ENCODE assay signal across 12 mouse cellular contexts in genomic region chr1:156745188-156745810, GRCm38 (mm10). TPM values are rescaled to one million over a fixed set of nuclear protein-coding genes. Genes with fewer than 3 reads are reported as not detected.
DNase-seq lines count a peak whose midpoint lies in the region; ATAC-seq and TF ChIP-seq lines count a peak whose summit lies in the region.
"Had no signal": no experiment of that assay in that cellular context is flagged by ENCODE, and none has a peak within 500 bp of the region (broad histone marks: within the 10 kb centered on the region; RNA-seq: fewer than 3 reads in every experiment).

No protein-coding gene starts in this region.

- no peak overlapping the region for H3K9ac ChIP-seq in forebrain, embryonic 11.5 days (ENCODE audit: low read length)
- H3K9ac ChIP-seq in forebrain, postnatal 0 days: no peak overlapping the region
- H3K9ac ChIP-seq in midbrain, embryonic 11.5 days (ENCODE audit: low read length): no peak overlapping the region
- H3K9ac ChIP-seq in midbrain, embryonic 16.5 days (ENCODE audit: low read depth, low read length): no peak overlapping the region
- H3K9ac ChIP-seq in limb, embryonic 15.5 days: no peak overlapping the region

- no peak for DNase-seq in forebrain, embryonic 11.5 days (ENCODE audit: low spot score)
- DNase-seq in forebrain, postnatal 0 days: no peak
- no peak for DNase-seq in midbrain, embryonic 11.5 days (ENCODE audit: low spot score, missing footprints)
- DNase-seq in spleen, postnatal 36 days (ENCODE audit: low spot score in 2 of 2): peak; percentile 16
- DNase-seq in T-cell, adult 2 months (ENCODE audit: low spot score): no peak
- no peak for DNase-seq in gastrocnemius, postnatal 4 days (ENCODE audit: low spot score in 2 of 2)
- DNase-seq: cerebellum, postnatal 14 days; left cerebral cortex, postnatal 4 days; right cerebral cortex, postnatal 14 days had no signal

- no peaks in the 10 kb centered on the region for H3K4me1 ChIP-seq in forebrain, embryonic 11.5 days (replicated peaks; ENCODE audit: control insufficient read depth, insufficient read depth, low read length)
- no peaks in the 10 kb centered on the region for H3K4me1 ChIP-seq in forebrain, postnatal 0 days (ENCODE audit: insufficient read depth)
- no peaks in the 10 kb centered on the region for H3K4me1 ChIP-seq in midbrain, embryonic 11.5 days (ENCODE audit: control insufficient read depth, insufficient read depth, low read length)
- no peaks in the 10 kb centered on the region for H3K4me1 ChIP-seq in midbrain, embryonic 16.5 days (ENCODE audit: control insufficient read depth, insufficient read depth, low read length)
- peaks cover 19% of the 10 kb centered on the region for H3K4me1 ChIP-seq in limb, embryonic 15.5 days

- no peaks in the 10 kb centered on the region for H3K9me3 ChIP-seq in forebrain, embryonic 11.5 days (ENCODE audit: control insufficient read depth, low read length)
- H3K9me3 ChIP-seq in forebrain, postnatal 0 days (ENCODE audit: low read length): no peaks in the 10 kb centered on the region
- no peaks in the 10 kb centered on the region for H3K9me3 ChIP-seq in midbrain, embryonic 11.5 days (ENCODE audit: control insufficient read depth, low read length)
- no peaks in the 10 kb centered on the region for H3K9me3 ChIP-seq in midbrain, embryonic 16.5 days (replicated peaks; ENCODE audit: control insufficient read depth, low read length, poor library complexity, severe bottlenecking)
- no peaks in the 10 kb centered on the region for H3K9me3 ChIP-seq in limb, embryonic 15.5 days

- H3K4me3 ChIP-seq in forebrain, embryonic 11.5 days (ENCODE audit: low read depth, low read length): no peak overlapping the region
- no peak overlapping the region for H3K4me3 ChIP-seq in forebrain, postnatal 0 days (ENCODE audit: low read depth, low read length)
- no peak overlapping the region for H3K4me3 ChIP-seq in midbrain, embryonic 11.5 days (ENCODE audit: low read depth, low read length)
- no peak overlapping the region for H3K4me3 ChIP-seq in midbrain, embryonic 16.5 days (ENCODE audit: low read depth, low read length)
- H3K4me3 ChIP-seq in limb, embryonic 15.5 days: no peak overlapping the region

- H3K4me2 ChIP-seq in forebrain, embryonic 11.5 days (ENCODE audit: low read depth, low read length, severe bottlenecking): no peak overlapping the region
- H3K4me2 ChIP-seq in forebrain, postnatal 0 days (ENCODE audit: low read depth): no peak overlapping the region
- no peak overlapping the region for H3K4me2 ChIP-seq in midbrain, embryonic 11.5 days
- H3K4me2 ChIP-seq in midbrain, embryonic 16.5 days (ENCODE audit: low read length): no peak overlapping the region
- H3K4me2 ChIP-seq in limb, embryonic 15.5 days: no peak overlapping the region

- H3K36me3 ChIP-seq in forebrain, embryonic 11.5 days (ENCODE audit: control insufficient read depth, insufficient read depth, low read length): no peaks in the 10 kb centered on the region
- no peaks in the 10 kb centered on the region for H3K36me3 ChIP-seq in forebrain, postnatal 0 days (ENCODE audit: insufficient read depth)
- no peaks in the 10 kb centered on the region for H3K36me3 ChIP-seq in midbrain, embryonic 11.5 days (ENCODE audit: control insufficient read depth, insufficient read depth, low read length)
- no peaks in the 10 kb centered on the region for H3K36me3 ChIP-seq in midbrain, embryonic 16.5 days (ENCODE audit: control insufficient read depth, insufficient read depth, low read length)
- H3K36me3 ChIP-seq in limb, embryonic 15.5 days: no peaks in the 10 kb centered on the region

- WGBS in forebrain, embryonic 11.5 days: 88% methylated on average over 7 of the region's 7 CpGs
- WGBS in forebrain, postnatal 0 days: 88% methylated on average over 7 of the region's 7 CpGs
- 80% methylated on average over 7 of the region's 7 CpGs for WGBS in midbrain, embryonic 11.5 days
- WGBS in midbrain, embryonic 16.5 days: 77% methylated on average over 7 of the region's 7 CpGs
- 82% methylated on average over 7 of the region's 7 CpGs for WGBS in limb, embryonic 15.5 days

- H3K27ac ChIP-seq in forebrain, embryonic 11.5 days (ENCODE audit: low read depth, low read length): no peak overlapping the region
- no peak overlapping the region for H3K27ac ChIP-seq in forebrain, postnatal 0 days (ENCODE audit: low read depth, low read length)
- H3K27ac ChIP-seq in midbrain, embryonic 11.5 days (ENCODE audit: low read depth, low read length): peak overlapping the region; percentile 7; the same call in 1 of the 2 replicates
- no peak overlapping the region for H3K27ac ChIP-seq in midbrain, embryonic 16.5 days (ENCODE audit: low read length)
- peak overlapping the region; percentile 28; the same call in 1 of the 2 replicates for H3K27ac ChIP-seq in limb, embryonic 15.5 days

- no peaks in the 10 kb centered on the region for H3K27me3 ChIP-seq in forebrain, embryonic 11.5 days (ENCODE audit: control insufficient read depth, insufficient read depth, low read length)
- H3K27me3 ChIP-seq in forebrain, postnatal 0 days (ENCODE audit: insufficient read depth, low read length): no peaks in the 10 kb centered on the region
- no peaks in the 10 kb centered on the region for H3K27me3 ChIP-seq in midbrain, embryonic 11.5 days (ENCODE audit: control insufficient read depth, insufficient read depth, low read length)
- H3K27me3 ChIP-seq in midbrain, embryonic 16.5 days (ENCODE audit: control insufficient read depth, insufficient read depth, low read depth, low read length): no peaks in the 10 kb centered on the region
- H3K27me3 ChIP-seq in limb, embryonic 15.5 days: no peaks in the 10 kb centered on the region
- H3K27me3 ChIP-seq: Patski had no signal

- no peak for TF ChIP-seq CTCF in forebrain, postnatal 0 days (IDR thresholded peaks at IDR 0.05; ENCODE audit: low read depth)

- ATAC-seq in forebrain, embryonic 11.5 days (replicated peaks; ENCODE audit: low FRiP score): peak; percentile 16; the same call in 1 of the 2 replicates
- no peak for ATAC-seq in forebrain, postnatal 0 days
- ATAC-seq in midbrain, embryonic 11.5 days (ENCODE audit: low FRiP score): no peak
- no peak for ATAC-seq in midbrain, embryonic 16.5 days
- no peak for ATAC-seq in limb, embryonic 15.5 days (ENCODE audit: insufficient number of reproducible peaks, low FRiP score, low TSS enrichment, low read depth)
- ATAC-seq: Patski had no signal

RNA-seq across cellular contexts. Expression of gene Fam20b, which starts 26.4 kb away (rescaled TPM):
- 22.9 and 23.4 TPM in 2 replicates for polyA plus RNA-seq in forebrain, embryonic 11.5 days (2014; fragmentation: Nextera tagmentation; extraction: Ambion mirVana)
- 60.6 and 68.1 TPM in 2 replicates for total RNA-seq in forebrain, postnatal 0 days (2014; rRNA removed)
- 21.0 and 30.4 TPM in 2 replicates for polyA plus RNA-seq in forebrain, postnatal 0 days (2015; fragmentation: Nextera tagmentation; extraction: Ambion mirVana)
- 21.5 and 22.7 TPM in 2 replicates for polyA plus RNA-seq in midbrain, embryonic 11.5 days (2014; fragmentation: Nextera tagmentation; extraction: Ambion mirVana)
- polyA plus RNA-seq in midbrain, embryonic 16.5 days (2015; fragmentation: Nextera tagmentation; extraction: Ambion mirVana): 34.4 and 34.5 TPM in 2 replicates
- polyA plus RNA-seq in limb, embryonic 15.5 days (2015; fragmentation: Nextera tagmentation; extraction: Ambion mirVana): 28.8 and 32.5 TPM in 2 replicates
- 10 to 100 TPM; 33.5 to 33.9 TPM for total RNA-seq in gastrocnemius, postnatal 4 days (2021)

Comparison
In these comparisons a context has a peak if more than half of its experiments do, and no peak if none do; other contexts are left out.
1. H3K27ac ChIP-seq: peak in midbrain, embryonic 11.5 days (single experiment) and limb, embryonic 15.5 days (single experiment); none in forebrain, embryonic 11.5 days (single experiment), forebrain, postnatal 0 days (single experiment) and midbrain, embryonic 16.5 days (single experiment).
2. DNase-seq: peak in spleen, postnatal 36 days (2 of 2); none in forebrain, embryonic 11.5 days (single experiment), forebrain, postnatal 0 days (single experiment), midbrain, embryonic 11.5 days (single experiment), T-cell, adult 2 months (single experiment) and gastrocnemius, postnatal 4 days (0 of 2).